Mouse (Mus musculus) right cerebral cortex, adult 18-20 months (tissue): ENCODE measurements around the gene Irgm2.
"Not testable (repeated sequence)": the region's sequence is repeated elsewhere in the genome, so short reads cannot be mapped to it uniquely, and the experiment has no call there.

Source experiments
- DNase-seq: peaks from one replicate; pipeline ENCODE4 v3.0.0; 2022; ENCODE audit warnings: mixed read lengths

The Irgm2 gene

DNA sequence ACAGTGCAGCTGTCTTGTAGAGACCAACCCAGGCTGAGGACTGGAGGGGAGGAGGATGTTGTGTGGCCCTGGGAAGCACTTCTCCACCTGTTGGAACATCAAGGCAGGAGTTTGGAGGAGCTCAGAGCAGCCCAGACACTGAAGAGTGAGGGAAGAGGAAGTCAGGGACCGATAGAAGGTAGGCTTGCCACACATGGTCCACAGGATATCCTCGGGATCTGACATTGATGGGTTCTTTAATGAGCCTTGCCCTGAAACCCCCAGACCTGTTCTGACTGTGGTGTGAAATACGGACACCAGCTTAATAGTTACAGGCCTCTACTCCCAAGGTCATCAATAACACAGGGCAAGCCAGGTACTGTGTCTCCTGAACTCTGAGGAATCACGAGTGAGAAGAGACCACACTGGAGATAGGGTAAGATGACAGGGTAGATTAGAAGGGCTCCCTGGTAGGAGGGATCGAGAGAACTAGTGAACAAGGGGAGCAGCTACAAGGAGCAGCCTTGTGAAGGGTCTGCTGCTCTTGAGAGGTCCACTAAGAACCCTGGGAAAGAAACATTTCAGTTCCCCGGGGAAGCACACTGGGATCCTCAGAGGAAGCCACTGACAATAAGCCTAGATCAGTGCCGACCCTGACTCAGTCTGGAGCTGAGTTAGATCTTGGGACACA lies 14.4 kb downstream of the Irgm2 start:
- no peak for DNase-seq

- DNase-seq, result peak; percentile 38
These were observed 15.1 kb downstream of the Irgm2 start for GRCm38 (mm10) chr11:58214391-58215048.

DNA sequence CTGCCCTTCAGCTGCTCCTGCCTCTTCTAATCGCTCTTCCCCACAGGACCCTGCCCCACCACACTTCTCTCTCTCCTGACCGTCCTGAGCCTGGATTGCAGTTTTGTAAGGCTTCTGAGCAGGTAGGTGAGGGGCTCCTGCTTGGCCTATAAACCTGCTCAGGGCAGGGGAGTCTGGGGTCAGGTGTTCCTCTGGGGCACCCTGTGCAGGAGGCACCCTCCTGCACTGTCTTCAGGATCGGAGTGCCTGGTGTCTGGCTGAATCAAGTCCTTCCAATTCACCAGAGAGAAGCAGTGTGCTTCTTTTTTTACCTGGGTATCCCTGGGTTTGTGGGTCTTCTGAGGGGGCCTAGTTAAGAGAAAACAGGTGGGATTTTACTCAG lies 15.6 kb downstream of the Irgm2 start:
- DNase-seq, result not testable (repeated sequence)

DNA sequence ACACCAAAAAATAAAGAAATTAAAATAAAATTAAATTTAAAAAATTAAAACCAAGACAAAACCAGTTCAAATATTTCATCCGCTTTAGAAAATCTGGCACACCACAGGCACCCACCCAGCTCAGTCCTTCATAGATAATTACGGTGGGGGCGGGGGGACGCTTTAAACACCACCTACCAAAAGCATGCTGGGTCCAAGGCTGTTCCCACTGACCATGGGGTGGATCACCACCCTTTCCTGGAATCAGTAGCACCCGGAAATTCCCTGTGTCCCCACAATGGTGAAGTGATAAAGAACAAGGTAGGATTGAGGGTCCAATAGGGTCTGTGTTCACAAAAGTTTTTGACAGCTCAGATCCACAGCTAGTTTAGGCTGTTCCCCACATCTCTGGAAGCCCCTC lies 16.4 kb downstream of the Irgm2 start:
- DNase-seq, result no peak

- no peak for DNase-seq
These were observed 17.4 kb downstream of the Irgm2 start for GRCm38 (mm10) chr11:58216823-58217222.

- DNase-seq, result no peak
These were observed 24.3 kb downstream of the Irgm2 start for GRCm38 (mm10) chr11:58223751-58224150.

DNA sequence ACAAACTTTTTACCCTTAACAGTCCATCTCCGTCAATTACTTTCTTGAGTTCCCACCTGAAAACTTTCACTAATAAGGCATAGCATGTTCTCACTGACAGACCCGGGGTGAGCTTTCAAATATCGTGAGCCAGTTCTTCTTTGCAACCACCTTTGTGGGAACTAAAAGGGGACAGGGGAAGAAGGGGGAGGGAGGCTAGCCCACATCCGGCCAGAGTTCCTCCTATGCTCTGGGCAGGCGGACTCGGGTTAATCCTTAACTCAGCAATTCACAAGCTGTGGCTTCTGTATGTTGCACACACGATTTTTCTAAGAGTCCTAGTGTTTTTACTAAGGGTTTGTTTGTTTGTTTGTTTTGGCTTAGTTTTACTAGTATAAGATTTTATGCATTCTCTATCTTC lies 24.9 kb downstream of the Irgm2 start:
- DNase-seq, result no peak

DNA sequence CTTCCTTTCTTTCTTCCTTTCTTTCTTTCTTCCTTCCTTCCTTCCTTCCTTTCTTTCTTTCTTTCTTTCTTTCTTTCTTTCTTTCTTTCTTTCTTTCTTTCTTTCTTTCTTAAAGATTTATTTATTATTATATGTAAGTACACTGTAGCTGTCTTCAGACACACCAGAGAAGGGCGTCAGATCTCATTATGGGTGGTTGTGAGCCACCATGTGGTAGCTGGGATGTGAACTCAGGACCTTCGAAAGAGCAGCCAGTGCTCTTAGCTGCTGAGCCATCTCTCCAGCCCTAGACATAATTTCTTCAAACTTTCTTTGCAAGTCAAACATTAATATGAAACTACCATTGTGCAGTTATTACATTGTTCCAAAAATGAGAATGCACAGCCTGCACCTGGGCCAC lies 25.5 kb downstream of the Irgm2 start:
- not testable (repeated sequence) for DNase-seq

DNA sequence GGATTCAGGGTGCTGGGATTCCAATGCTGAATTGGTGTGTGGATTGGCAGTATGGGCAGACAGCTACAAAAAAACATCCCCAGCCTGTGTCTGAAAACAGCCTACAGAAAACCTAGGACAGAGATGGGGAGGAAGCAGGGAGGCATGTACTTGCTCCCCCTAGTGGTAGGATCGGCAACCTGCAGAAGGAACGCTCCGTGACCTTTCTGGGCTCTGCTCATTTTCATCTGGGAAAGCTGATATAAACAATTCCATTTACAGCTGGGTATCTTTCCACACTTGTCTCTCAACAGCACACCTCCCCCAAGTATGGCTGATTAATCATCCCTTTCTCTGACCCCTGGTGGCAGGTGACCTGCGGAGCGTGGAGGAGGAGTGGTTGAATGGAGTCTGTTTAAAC lies 26.2 kb downstream of the Irgm2 start:
- DNase-seq, result peak; percentile 55

- no peak for DNase-seq
These were observed 27.0 kb downstream of the Irgm2 start for GRCm38 (mm10) chr11:58226425-58226824.

GRCm38 (mm10) chr11:58228021-58228420 lies 28.6 kb downstream of the Irgm2 start:
- not testable (repeated sequence) for DNase-seq

- DNase-seq, result no peak
These were observed 31.0 kb downstream of the Irgm2 start for GRCm38 (mm10) chr11:58230396-58230910.

DNA sequence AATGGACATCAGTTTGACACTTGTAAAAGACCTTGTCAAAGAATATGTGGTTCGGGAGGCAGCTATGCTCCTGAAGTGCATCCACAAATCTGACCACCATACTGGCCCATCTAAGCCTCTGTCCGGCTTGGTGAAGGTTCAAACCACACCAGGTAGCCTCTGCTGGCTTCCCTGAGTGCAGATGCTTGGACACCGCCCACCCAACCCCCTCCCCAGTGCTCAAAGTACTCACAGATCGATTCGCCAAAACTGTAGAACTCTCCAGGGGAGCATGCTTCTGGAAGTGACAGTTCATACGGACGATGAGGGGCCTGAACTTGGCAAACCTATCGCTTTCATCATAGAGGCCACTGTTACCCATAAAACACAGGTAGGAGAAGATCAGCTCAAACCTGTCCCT lies 31.7 kb downstream of the Irgm2 start:
- DNase-seq, result no peak

GRCm38 (mm10) chr11:58234551-58234950 lies 35.1 kb downstream of the Irgm2 start:
- DNase-seq, result not testable (repeated sequence)

DNA sequence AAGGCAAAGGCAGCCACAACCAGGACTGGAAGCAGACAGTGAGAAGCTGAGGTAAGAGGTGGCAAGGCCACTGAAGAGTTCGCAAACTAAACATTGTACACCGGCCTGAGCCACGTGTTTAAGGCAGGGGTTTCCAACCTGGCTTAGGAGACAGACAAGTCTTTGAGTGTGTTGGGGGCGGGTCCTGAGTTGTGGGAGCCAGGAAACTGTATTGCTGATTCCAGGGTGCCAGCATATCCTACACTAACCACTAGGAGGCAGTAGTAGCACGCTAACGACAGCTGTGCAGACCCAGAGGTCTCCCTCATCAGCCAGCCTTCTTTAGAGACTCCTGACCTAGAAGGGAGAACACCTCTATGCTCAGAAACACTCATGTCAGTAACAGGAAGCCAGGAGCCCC lies 35.7 kb downstream of the Irgm2 start:
- no peak for DNase-seq

DNA sequence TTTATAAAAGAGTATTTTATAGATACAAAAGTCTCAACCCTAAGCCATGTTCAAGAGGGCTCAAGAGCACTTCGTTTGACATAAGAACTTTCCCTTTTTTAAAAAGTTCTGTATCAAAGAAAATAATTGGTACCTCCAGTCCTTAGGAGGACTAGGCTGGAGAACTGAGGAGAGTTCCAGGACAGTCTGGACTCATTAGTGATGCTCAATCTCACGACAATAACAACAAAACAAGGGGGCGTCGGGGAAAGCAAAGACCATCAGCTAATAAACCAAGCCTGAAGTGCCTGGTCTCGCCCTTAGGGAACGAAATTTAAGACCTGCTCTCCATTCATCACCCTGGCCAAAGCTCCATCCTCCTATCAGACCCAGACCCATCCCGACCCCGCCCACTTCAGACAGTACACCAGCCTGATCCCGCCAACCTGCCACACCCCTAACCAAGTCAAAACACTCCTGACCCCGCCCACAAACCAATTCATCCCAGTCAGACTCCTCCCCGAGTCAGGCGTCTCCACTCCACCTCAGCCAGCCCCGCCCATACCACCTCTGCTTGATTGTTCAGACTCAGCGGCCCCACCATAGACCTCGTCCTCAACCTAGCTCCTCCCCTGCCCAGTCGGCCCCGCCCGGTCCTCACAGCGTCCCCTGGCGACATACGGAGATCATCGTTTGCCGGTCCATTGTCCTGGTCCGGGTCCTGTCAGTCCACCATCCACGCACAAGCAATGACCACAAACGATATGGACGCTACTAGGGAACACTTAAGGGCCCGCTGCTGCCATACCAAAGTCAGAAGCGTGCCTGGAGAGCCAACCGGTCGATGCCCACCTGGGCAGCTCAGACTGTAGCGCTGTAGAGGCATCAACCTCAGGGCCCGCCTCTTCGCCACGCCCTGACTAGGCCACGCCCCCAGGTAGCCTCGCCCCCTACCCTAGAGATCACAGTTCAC lies 39.7 kb downstream of the Irgm2 start:
- no peak for DNase-seq

- DNase-seq, result no peak
These were observed 47.9 kb downstream of the Irgm2 start for GRCm38 (mm10) chr11:58247294-58247693.

DNA sequence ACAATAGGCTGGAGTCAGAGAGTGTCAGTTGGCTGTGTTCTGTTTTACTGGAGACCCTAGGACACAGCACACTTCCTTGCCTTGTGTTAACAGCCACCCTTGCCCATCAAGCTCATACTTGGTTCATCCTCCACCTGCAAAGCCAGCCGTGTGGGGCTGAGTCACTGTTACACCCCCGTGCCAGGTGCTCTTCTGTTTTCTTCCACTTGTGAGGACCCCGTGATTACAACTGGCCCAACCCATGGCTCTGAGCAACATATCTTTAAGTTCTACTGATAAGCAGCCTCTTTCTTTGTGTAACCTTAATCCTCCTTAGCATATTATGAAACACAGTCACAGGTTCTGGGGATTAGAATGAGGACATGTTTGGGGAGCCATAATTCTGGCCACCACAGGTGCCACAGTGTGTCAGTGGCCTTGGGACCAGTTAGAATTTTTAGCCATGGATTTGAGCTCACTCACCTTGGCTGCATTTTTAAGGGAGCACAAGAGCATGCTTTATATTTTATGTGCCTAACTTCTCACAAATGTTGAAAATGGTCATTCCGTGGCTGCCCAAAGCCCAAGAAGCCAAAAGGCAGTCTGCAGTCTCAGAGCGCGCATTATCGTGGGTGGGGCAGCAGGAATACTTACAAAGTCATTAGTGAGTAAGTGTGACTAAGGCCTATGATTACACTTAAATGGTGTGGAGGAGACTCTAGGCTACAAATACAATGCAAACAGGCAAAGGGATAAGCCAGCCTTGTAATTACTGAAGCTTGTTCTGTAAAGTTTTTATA lies 50.0 kb downstream of the Irgm2 start:
- DNase-seq, result no peak

GRCm38 (mm10) chr11:58250550-58250949 lies 51.1 kb downstream of the Irgm2 start:
- DNase-seq, result no peak

DNA sequence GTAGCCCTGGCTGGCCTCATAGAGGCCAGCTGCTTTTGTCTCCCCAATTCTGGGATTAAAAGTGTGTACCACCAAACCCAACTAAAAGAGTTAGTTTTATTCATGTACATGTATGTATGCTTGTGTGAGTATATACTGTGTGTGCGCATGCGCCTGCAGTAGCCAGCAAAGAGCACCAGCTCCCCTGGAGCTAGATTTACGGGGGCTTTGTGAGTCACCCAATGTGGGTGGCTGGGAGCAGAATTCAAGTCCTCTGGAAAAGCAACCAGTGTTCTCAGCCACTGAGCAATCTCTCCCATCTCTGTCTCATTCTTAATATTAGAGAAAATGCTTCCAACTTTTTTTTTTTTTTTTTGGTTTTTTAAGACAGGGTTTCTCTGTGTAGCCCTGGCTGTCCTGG lies 55.0 kb downstream of the Irgm2 start:
- peak; percentile 54 for DNase-seq

- no peak for DNase-seq
These were observed 58.4 kb downstream of the Irgm2 start for GRCm38 (mm10) chr11:58257816-58258215.

DNA sequence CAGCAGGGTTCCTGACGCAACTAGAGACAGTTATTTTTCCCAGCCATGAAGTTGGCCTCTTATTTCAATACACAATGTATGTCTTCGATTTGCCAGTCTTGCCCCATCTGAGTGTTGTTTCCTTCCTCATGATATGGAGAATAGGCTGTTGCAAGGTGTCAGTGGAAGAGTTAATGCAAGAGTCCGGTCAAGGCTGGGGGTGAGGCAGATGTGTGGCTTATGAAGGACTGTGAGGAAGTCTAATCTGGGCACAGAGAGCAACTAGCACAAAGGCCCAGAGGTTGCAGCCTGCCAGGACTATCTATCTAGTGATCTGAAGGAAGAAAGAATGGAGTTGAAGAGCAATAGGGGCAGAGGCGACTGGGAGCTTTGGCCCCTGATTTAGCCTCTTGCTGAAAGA lies 60.7 kb downstream of the Irgm2 start:
- no peak for DNase-seq

GRCm38 (mm10) chr11:58261826-58262225 lies 62.4 kb downstream of the Irgm2 start:
- no peak for DNase-seq
